Mouse (Mus musculus) adrenal gland, adult 8-10 months (tissue): ENCODE data around the gene Usp46. TPM values are rescaled to one million over a fixed set of nuclear protein-coding genes. Genes with fewer than 3 reads are reported as not detected.
A peak's percentile ranks its signal among the peaks of the same experiment; 100 is the strongest.
"Not testable (repeated sequence)": the region's sequence is repeated elsewhere in the genome, so short reads cannot be mapped to it uniquely, and the experiment has no call there.

Source experiments
- DNase-seq: peaks from one replicate; pipeline ENCODE4 v3.0.0; 2022
- total RNA-seq, 4 experiments: library from RNA; stranded (reverse); gene quantifications; 2 replicates each; pipeline ENCODE4 v1.2.4; 2022

Usp46 gene
- total RNA-seq, 4 experiments from 2014 or later = 35.5 to 44.5 (median 40.4) TPM

- DNase-seq = peak; percentile 26
Measured at GRCm38 (mm10) chr5:74020506-74020905, 47.7 kb downstream of the Usp46 start.

- DNase-seq = no peak
Measured at GRCm38 (mm10) chr5:74018870-74019565, 49.2 kb downstream of the Usp46 start.

- no peak for DNase-seq
Measured at GRCm38 (mm10) chr5:74017488-74017887, 50.7 kb downstream of the Usp46 start.

GRCm38 (mm10) chr5:74011629-74012028, 56.6 kb downstream of the Usp46 start:
- DNase-seq = no peak

GRCm38 (mm10) chr5:74007492-74008070, 60.6 kb downstream of the Usp46 start:
- DNase-seq = no peak

- no peak for DNase-seq
Measured at GRCm38 (mm10) chr5:74005936-74006335, 62.3 kb downstream of the Usp46 start.

- DNase-seq = no peak
Measured at GRCm38 (mm10) chr5:74001743-74002142, 66.5 kb downstream of the Usp46 start.

GRCm38 (mm10) chr5:73998966-73999365, 69.3 kb downstream of the Usp46 start:
- no peak for DNase-seq

- DNase-seq = no peak
Measured at GRCm38 (mm10) chr5:73994850-73995249, 73.4 kb downstream of the Usp46 start.

- DNase-seq = peak; percentile 12
Measured at GRCm38 (mm10) chr5:73993538-73993937, 74.7 kb downstream of the Usp46 start.

- no peak for DNase-seq
Measured at GRCm38 (mm10) chr5:73992321-73992720, 75.9 kb downstream of the Usp46 start.

GRCm38 (mm10) chr5:73989532-73989931, 78.7 kb downstream of the Usp46 start:
- no peak for DNase-seq

GRCm38 (mm10) chr5:73987777-73988560, 80.3 kb downstream of the Usp46 start:
- no peak for DNase-seq

- DNase-seq = no peak
Measured at GRCm38 (mm10) chr5:73977426-73977825, 90.8 kb downstream of the Usp46 start.

- no peak for DNase-seq
Measured at GRCm38 (mm10) chr5:73971701-73972100, 96.5 kb downstream of the Usp46 start.

- DNase-seq = no peak
Measured at GRCm38 (mm10) chr5:73970024-73970628, 98.1 kb downstream of the Usp46 start.

GRCm38 (mm10) chr5:73969338-73969737, 98.9 kb downstream of the Usp46 start:
- no peak for DNase-seq

GRCm38 (mm10) chr5:73959779-73960178, 108.5 kb downstream of the Usp46 start:
- DNase-seq = no peak

GRCm38 (mm10) chr5:73958614-73959013, 109.6 kb downstream of the Usp46 start:
- DNase-seq = not testable (repeated sequence)

- no peak for DNase-seq
Measured at GRCm38 (mm10) chr5:73958096-73958495, 110.1 kb downstream of the Usp46 start.

- no peak for DNase-seq
Measured at GRCm38 (mm10) chr5:73955691-73956090, 112.5 kb downstream of the Usp46 start.

- DNase-seq = no peak
Measured at GRCm38 (mm10) chr5:73955005-73955404, 113.2 kb downstream of the Usp46 start.

GRCm38 (mm10) chr5:73953066-73953614, 115.1 kb downstream of the Usp46 start:
- no peak for DNase-seq
